Mouse (Mus musculus) c-Kit-negative CD71-positive TER-119-positive erythroid progenitor cells, embryonic 14.5 days (primary cell): Measurements from ENCODE around the gene Klhdc1.

ENCODE experiments used
- DNase-seq: peaks from one replicate; pipeline ENCODE4 v3.0.0-alpha.2; 2013; ENCODE audit warnings: low read depth, low spot score

Gene Klhdc1

GRCm38 (mm10) chr12:69296511-69297410, 55.8 kb downstream of the Klhdc1 start, which contains the start of gene Klhdc2:
Gene Klhdc2 (plus strand): TSS chr12:69296681.
- DNase-seq, result peak; percentile 53

- no peak for DNase-seq
Observed at GRCm38 (mm10) chr12:69297411-69298150, 56.6 kb downstream of the Klhdc1 start.

GRCm38 (mm10) chr12:69298281-69298680, 57.3 kb downstream of the Klhdc1 start:
- DNase-seq, result no peak

GRCm38 (mm10) chr12:69299231-69299630, 58.3 kb downstream of the Klhdc1 start:
- no peak for DNase-seq

- DNase-seq, result no peak
Observed at GRCm38 (mm10) chr12:69299831-69300230, 58.9 kb downstream of the Klhdc1 start.

GRCm38 (mm10) chr12:69300391-69300790, 59.4 kb downstream of the Klhdc1 start:
- no peak for DNase-seq

- DNase-seq, result no peak
Observed at GRCm38 (mm10) chr12:69302171-69302570, 61.2 kb downstream of the Klhdc1 start.

- no peak for DNase-seq
Observed at GRCm38 (mm10) chr12:69304051-69304450, 63.1 kb downstream of the Klhdc1 start.

- no peak for DNase-seq
Observed at GRCm38 (mm10) chr12:69306333-69306732, 65.4 kb downstream of the Klhdc1 start.

- DNase-seq, result no peak
Observed at GRCm38 (mm10) chr12:69309659-69310058, 68.7 kb downstream of the Klhdc1 start.

GRCm38 (mm10) chr12:69318431-69318830, 77.5 kb downstream of the Klhdc1 start:
- DNase-seq, result no peak

GRCm38 (mm10) chr12:69331187-69331586, 90.2 kb downstream of the Klhdc1 start:
- no peak for DNase-seq

- DNase-seq, result no peak
Observed at GRCm38 (mm10) chr12:69332147-69332546, 91.2 kb downstream of the Klhdc1 start.

GRCm38 (mm10) chr12:69333547-69333946, 92.6 kb downstream of the Klhdc1 start:
- peak; percentile 34 for DNase-seq
